Mouse (Mus musculus): Measurements from ENCODE around the gene 1700018B08Rik.

GRCm38 (mm10) chr8:121542901-121543300 lies 1.2 kb downstream of the 1700018B08Rik start:
- no peak for TF ChIP-seq POLR2A (IDR thresholded peaks at IDR 0.05; ENCODE audit: insufficient read length, low read depth)
- no peak for TF ChIP-seq USF1 (IDR thresholded peaks at IDR 0.05; ENCODE audit: low read depth)
- no peak for TF ChIP-seq MAX (IDR thresholded peaks at IDR 0.05; ENCODE audit: low read depth)
